Mouse (Mus musculus): Measurements from ENCODE around the gene Hacd2.

Hacd2 gene

GRCm38 (mm10) chr16:35022242-35023137, at the start of gene Hacd2:
Gene Hacd2 (plus strand): TSS chr16:35022428.
- CTCF ChIA-PET: no interaction called here

- CTCF ChIA-PET: no interaction called here
These were observed 49.8 kb upstream of the Hacd2 start for GRCm38 (mm10) chr16:34972471-34972870.

GRCm38 (mm10) chr16:34975544-34975943, 46.7 kb upstream of the Hacd2 start:
- CTCF ChIA-PET: no interaction called here

- CTCF ChIA-PET: no interaction called here
These were observed 45.6 kb upstream of the Hacd2 start for GRCm38 (mm10) chr16:34976630-34977029.

- CTCF ChIA-PET: no interaction called here
These were observed 44.2 kb upstream of the Hacd2 start for GRCm38 (mm10) chr16:34978018-34978417.

GRCm38 (mm10) chr16:34981009-34981408, 41.2 kb upstream of the Hacd2 start:
- CTCF ChIA-PET: no interaction called here

- CTCF ChIA-PET: no interaction called here
These were observed 37.8 kb upstream of the Hacd2 start for GRCm38 (mm10) chr16:34984203-34985030.

- CTCF ChIA-PET: no interaction called here
These were observed 37.2 kb upstream of the Hacd2 start for GRCm38 (mm10) chr16:34985031-34985346.

GRCm38 (mm10) chr16:34986211-34986825, 35.9 kb upstream of the Hacd2 start:
- CTCF ChIA-PET: no interaction called here

GRCm38 (mm10) chr16:34991365-34991764, 30.9 kb upstream of the Hacd2 start:
- CTCF ChIA-PET: no interaction called here

GRCm38 (mm10) chr16:34992854-34993253, 29.4 kb upstream of the Hacd2 start:
- CTCF ChIA-PET: no interaction called here

- CTCF ChIA-PET: no interaction called here
These were observed 28.4 kb upstream of the Hacd2 start for GRCm38 (mm10) chr16:34993694-34994330.

GRCm38 (mm10) chr16:34994641-34995141, 27.5 kb upstream of the Hacd2 start:
- CTCF ChIA-PET: no interaction called here

- CTCF ChIA-PET: interaction anchor here (0.7 kb wide), 1 partner anchor 90 kb away, joined by 3 read pairs; no protein-coding TSS in a partner anchor
These were observed 26.1 kb upstream of the Hacd2 start for GRCm38 (mm10) chr16:34996133-34996532.

- CTCF ChIA-PET: interaction anchor here (0.7 kb wide), 1 partner anchor 89 kb away, joined by 3 read pairs; no protein-coding TSS in a partner anchor
These were observed 25.2 kb upstream of the Hacd2 start for GRCm38 (mm10) chr16:34997052-34997451.

- CTCF ChIA-PET: no interaction called here
These were observed 24.7 kb upstream of the Hacd2 start for GRCm38 (mm10) chr16:34997576-34997975.

- CTCF ChIA-PET: no interaction called here
These were observed 23.2 kb upstream of the Hacd2 start for GRCm38 (mm10) chr16:34999016-34999415.

GRCm38 (mm10) chr16:34999986-35000385, 22.2 kb upstream of the Hacd2 start:
- CTCF ChIA-PET: no interaction called here

GRCm38 (mm10) chr16:35000923-35001560, 21.2 kb upstream of the Hacd2 start:
- CTCF ChIA-PET: no interaction called here

- CTCF ChIA-PET: no interaction called here
These were observed 17.9 kb upstream of the Hacd2 start for GRCm38 (mm10) chr16:35004356-35004755.

- CTCF ChIA-PET: no interaction called here
These were observed 17.5 kb upstream of the Hacd2 start for GRCm38 (mm10) chr16:35004756-35005155.
